Mouse (Mus musculus): ENCODE measurements around the gene Rwdd3.

The Rwdd3 gene

DNA sequence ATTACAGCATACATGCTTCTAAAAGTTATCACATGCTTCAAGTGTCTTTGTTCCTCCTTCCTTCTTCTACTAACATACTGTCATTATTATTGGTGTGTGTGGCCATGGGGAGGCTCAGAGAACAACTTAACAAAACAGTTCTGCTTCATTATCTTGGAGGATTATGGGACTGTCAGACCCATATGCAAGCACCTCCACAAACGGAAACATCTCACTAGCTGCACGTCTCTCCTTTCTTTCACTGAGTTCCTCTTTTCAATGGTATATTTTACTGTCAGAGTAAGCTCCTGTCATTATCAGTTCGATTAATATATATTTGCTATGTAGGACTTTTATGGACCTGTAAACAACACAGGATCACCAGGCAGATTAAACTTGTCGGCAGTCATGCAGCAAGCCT is 11.1 kb downstream of the Rwdd3 start:
- no peak for DNase-seq (ENCODE audit: low spot score in 2 of 2)

DNA sequence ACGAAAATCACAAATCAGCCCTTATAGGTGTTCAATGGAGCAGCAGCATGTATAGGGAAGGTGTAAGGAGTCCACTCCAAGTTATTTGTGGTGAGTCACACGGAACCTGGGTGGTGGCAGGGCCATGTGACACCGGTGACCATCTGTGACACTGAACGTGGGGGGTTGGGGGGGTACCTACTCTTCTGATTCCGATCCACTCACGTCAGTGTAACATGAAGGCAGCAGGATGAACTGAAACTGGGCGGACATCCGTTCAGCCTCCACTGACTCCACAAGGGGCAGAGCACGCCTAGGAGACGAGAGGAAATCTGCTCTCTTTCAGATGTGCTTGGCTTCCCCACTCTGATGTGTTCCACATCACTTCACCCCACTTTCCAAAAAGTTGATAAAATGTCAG is 11.9 kb downstream of the Rwdd3 start:
- DNase-seq (ENCODE audit: low spot score in 2 of 2): no peak

DNA sequence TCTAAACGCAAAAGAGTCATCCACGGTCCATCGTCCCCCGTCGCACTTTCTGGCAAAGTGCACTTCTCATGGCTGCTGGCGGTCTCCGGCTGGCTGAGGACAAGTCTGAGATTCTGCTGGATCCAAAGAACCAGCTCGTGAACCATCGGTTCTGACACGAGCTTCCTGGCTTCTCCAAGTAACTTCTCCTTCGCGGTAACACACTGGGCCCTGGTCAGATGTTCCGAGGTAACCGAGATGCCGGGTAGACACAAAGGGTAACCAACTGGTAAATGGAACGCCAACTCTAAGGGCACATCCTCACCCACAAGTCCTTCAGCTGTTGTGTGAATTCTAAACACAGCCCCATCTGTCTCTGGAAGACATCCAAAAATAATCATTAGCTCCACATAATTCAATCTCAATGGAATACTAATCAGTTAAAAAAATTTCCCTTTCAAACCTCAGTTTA is 12.6 kb downstream of the Rwdd3 start:
- DNase-seq (ENCODE audit: low spot score in 2 of 2): no peak

DNA sequence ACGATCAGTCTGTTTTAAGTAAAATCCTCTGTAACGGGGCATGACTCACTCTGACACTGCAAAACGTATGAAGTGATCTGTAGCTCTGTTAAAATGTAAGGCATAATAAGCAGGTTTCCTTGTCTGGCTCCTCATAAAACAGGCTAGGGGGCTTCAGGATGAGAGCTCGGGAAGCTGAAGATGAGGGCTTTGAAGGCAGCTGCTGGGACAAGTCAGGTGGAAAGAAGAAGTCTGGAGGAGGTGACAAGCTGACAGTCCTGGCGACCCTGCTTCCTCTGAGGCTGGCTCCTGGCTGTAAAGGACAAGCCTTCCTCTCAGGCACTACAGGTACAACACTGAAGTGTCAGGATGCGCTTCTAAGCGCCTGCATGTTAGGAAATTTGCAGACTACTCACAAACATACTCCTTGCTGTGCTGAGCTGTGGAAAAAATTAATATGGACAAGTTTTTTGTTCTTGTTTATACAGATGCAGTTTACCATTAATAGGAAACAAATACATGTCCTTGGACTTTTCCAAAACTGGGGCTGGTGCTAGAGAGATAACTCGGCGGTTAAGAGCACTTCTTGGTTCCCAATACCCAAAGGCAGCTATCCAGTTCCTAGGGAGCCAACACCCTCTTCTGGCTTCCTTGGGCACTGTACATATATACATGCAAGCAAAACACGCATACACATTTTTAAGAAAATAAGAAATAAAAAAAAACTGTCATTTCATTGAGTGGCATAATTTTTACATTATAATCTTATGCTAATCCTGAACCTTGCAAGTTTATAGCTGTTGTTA is 13.8 kb downstream of the Rwdd3 start:
- DNase-seq (ENCODE audit: low spot score in 2 of 2): no peak

DNA sequence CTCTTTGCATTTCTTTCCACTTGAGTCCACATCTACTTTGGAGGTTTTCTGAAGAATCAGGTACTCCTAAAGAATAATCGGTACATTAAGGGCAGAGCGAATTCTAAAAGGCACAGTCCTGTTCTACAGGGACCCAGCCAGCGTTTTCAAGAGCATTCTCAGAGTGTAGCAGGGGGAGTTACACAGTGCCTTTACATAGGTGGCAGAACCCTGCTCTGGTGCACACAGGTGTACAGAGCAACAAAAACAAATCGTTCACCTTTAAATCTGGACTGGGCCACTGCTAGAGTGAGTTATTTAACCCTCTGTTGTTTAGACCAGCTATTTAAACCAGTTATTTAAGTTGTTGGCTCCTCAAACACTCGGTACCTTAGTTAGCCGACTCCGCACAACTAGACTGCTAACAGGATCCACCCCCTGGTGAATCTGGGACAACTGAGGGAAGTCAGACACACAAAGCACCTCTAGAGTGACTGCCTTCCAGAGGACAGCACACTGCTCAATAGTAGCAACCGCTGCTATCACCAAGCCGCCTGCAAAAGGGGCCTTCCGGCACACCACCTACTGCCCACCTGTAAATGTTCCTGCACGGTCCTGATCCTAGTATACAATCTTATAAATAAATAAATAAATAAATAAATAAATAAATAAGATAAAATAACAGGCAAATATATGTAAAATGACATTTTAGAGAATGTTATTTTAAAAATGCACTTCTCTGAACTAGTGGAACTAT is 14.9 kb downstream of the Rwdd3 start:
- DNase-seq (ENCODE audit: low spot score in 2 of 2): no peak

DNA sequence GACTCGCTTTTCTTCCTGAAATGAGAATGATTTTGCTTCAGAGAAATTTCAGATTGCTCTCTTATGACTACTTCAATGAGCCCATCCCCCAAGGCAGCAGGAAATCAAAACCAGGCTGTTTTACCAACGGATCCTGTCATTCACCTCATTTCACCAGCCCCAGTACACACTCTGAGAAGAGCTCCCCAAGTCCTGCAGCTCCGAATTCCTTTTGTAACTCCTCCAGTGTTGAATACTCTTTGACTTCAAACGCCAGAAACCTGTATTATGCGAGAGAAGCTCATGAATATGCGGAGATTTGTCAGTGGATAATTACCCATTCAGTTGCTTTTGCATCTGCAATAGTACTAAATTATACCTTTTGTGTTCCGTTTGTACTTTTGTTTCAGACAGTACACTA is 15.5 kb downstream of the Rwdd3 start:
- DNase-seq (ENCODE audit: low spot score in 2 of 2): no peak

DNA sequence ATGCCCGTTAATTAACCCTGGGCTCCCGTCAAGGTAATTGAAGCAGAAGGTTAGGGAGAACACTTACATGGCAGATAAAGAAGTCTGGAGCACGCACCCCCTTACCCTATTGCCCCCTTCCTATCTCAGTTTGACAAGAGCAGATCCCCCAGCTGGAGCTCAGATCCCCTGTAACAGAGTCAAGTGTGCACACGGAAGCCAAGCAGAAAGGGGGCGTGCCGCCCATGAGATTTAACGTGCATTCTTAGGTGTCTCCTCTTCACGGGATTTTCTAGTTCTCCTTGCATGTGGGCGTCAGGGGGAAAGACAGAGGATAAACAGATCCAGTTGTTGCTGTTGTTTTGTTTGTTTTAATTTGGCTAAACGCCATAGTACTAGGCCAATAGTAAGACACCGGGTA is 37.6 kb downstream of the Rwdd3 start:
- no peak for DNase-seq (ENCODE audit: low spot score in 2 of 2)

DNA sequence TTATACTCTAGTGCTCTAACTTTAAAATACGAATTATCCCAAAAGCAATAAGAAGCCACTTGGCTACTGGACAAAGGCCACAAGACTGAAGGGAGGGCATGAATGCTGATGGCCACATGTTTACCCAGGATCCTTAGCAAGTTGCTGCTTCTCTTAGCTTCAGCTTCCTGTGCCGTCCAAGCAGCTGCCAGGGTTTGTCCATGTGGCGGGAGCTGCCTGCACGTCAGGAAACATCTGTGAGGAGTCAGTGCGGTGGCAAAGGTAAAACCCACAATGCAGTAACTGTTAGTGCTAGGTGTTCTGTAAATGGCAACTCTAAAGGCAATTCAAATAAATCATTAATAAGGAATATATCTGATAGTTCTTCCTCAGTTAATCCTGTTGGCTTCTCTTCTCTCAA is 38.5 kb downstream of the Rwdd3 start:
- DNase-seq (ENCODE audit: low spot score in 2 of 2): no peak

DNA sequence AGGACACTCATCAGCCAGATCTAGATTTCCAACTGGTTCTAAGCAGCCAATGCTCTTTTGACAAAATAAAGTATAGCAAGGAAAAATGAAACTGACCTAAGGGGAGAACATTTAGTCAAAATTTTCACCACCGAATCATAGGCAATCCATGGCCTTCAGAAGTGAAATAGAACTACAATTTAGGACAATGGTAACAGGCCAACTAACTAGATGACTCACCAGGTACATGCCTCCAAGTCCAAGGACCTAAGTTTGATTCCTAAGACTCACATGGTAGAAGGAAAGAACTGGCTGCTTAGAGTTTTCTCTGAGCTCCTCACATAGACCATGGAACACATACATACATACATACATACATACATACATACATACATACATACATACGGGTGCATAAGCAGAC is 44.3 kb downstream of the Rwdd3 start:
- no peak for DNase-seq (ENCODE audit: low spot score in 2 of 2)

DNA sequence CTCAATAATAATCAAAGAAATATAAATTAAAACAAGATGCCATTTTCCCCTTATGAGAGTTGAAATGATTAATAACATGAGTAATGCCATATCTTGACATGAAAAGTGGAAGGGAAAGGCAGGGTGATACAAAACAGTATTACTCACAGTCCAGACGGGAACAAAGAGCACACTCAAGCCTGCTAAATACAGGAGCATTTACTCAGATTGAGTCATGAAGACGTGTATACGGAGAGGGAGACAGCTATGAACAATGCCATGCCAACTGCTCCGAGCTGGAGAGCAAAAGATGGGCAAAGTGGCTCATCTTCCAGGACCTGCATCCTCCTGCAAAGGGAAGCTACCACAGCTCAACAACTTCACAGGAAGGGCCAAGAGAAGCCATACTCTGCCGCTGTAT is 45.0 kb downstream of the Rwdd3 start:
- DNase-seq (ENCODE audit: low spot score in 2 of 2): no peak

DNA sequence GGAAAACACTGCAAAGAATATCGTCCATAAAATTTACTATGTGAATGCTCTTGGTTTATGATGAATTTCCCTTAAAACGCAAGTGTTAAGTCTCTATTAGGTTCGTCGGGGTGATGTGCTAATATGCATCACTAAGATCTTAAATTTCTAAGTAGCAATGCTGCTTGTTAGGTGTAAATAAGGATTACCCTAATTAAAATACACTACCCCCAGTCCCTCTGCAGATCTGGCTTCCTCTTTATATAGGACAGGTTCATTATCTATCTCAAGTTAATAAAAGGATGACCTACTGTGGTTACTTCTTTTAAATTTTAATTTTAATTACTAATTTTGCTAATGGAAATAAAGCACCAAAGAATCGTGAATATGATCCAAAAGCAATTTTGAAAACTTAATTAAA is 50.4 kb downstream of the Rwdd3 start:
- no peak for DNase-seq (ENCODE audit: low spot score in 2 of 2)

DNA sequence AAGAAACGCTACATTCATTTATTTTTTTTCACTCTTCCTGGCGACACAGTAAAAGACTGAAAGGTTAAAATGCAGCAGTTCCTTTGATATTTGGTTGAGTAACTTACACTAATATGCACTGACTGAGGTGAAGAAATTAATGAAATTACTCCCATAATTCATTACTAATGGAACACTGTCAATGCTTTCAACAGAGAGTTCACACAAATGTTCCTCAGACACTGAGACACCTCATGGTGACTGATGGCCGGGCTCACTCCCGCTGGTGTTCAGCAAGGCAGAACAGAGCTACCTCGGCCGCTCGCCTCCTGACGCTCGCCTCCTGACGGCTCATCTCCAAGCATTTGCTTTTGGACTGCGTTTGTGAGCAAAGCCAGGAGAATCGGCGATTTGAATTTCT is 54.9 kb downstream of the Rwdd3 start:
- DNase-seq (ENCODE audit: low spot score in 2 of 2): no peak

DNA sequence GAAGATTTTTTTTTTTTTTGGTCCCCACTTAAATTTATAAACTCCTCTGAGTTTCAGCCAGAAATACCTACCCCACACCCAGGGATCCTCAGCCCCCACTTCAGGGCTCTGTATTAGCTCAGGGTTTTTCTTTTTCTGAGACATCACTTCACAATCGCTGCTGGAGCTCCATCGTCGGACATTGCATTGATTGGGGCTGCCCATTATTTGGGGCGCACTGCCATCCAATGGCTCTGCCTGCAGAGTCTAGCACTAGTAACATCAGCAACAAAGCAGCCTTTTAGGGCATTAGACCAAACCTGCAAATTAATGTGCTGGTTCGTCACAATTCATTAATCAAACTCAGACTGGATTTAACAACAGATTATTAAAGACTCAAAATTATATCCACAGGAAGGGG is 55.4 kb downstream of the Rwdd3 start:
- DNase-seq (ENCODE audit: low spot score in 2 of 2): no peak

DNA sequence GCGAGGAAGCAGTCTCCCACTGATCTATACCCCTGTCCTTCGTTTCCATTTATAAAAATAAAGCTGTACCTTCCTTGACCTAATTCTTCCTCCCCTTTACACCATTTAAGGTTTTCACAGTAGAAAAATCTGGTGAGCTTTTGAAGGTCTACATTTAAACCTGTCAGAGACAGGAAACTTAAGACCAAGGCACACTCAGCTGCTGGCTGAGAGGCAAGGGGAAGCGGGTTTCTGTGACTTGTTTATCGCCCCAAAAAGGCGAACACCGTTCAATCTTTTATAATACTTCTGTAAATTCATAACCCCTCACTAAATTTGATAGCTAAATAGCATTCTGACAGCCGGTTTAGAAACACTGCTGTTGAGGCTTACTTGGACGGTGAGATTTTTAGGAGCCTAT is 60.4 kb downstream of the Rwdd3 start:
- DNase-seq (ENCODE audit: low spot score in 2 of 2): no peak

DNA sequence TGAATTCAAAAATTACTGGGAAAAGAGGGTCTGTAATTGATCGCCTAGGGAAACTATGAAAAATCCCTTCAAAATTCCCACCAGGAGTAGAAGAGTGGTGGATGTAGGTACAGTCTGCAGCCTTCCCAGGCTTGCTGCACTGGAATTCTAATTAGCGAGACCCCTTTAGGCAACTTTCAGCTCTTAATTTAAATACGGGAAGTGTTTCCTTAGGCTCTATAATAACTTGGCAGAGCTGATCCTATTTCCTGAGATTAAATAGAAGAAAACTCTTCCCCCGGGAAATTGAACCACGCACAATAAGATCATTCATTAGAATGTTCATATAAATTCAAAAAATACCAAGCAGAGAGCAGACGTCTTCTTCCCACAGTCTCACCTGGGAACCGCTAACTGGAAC is 61.1 kb downstream of the Rwdd3 start:
- no peak for DNase-seq (ENCODE audit: low spot score in 2 of 2)

DNA sequence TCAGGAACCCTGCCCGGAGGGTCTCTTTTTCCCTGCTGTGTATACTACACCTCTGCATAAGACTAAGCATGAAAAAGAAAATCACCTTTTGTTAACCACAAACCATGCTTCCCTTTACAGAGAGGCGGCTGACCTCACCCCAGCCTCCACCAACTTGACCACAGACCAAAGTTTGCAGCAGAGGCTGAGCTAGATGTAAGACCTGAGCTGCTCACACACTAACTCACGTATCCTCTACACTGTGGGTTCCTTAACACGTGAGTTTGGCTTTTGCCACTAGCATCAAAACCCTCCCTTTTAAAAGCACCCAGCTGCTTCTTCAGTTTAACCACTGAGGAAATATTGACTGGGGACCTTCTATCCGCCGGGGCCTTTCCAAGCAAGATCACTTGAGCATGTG is 64.0 kb downstream of the Rwdd3 start:
- no peak for DNase-seq (ENCODE audit: low spot score in 2 of 2)

DNA sequence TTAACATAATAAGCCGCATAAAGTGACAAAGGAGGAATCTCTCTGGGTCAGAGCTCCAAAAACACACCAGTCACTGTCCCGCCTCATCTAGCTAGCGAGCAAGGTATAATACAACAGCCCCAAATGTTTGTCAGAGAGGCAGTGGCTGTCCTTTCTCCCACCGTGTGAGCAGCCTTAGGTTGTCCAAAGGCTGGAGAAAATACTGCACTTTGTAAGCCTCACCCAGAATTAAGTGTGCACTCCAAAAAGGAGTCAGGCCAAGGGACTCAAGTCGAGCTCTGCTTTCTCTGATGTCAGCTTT is 66.1 kb downstream of the Rwdd3 start:
- DNase-seq (ENCODE audit: low spot score in 2 of 2): no peak

All from spleen, postnatal 10 days (tissue).